Mouse (Mus musculus): ENCODE results near the gene Tstd1. TPM values are rescaled to one million over a fixed set of nuclear protein-coding genes. Genes with fewer than 3 reads are reported as not detected.

The Tstd1 gene
- 1 to 10 TPM; 2.2 to 2.5 TPM for total RNA-seq (2021)
- long read RNA-seq, experiment 1 = 0 reads
- long read RNA-seq, experiment 2 = 0 reads

GRCm38 (mm10) chr1:171418660-171419059, at the start of gene Tstd1:
Gene Tstd1 (plus strand): TSS chr1:171418872.
- DNase-seq = no peak
- intact Hi-C loops (cut with DNase I) = no loop called here

GRCm38 (mm10) chr1:171369845-171370556, 48.7 kb upstream of the Tstd1 start, which contains the start of gene Nectin4:
Gene Nectin4 (plus strand): TSS chr1:171370099.
- no peak for DNase-seq
- intact Hi-C loops (cut with DNase I) = no loop called here

- DNase-seq = no peak
- intact Hi-C loops (cut with DNase I) = no loop called here
Observed at GRCm38 (mm10) chr1:171372880-171373279, 45.8 kb upstream of the Tstd1 start.

- intact Hi-C loops (cut with DNase I) = no loop called here
- no peak for DNase-seq
Observed at GRCm38 (mm10) chr1:171373946-171374345, 44.7 kb upstream of the Tstd1 start.

- no peak for DNase-seq
- intact Hi-C loops (cut with DNase I) = no loop called here
Observed at GRCm38 (mm10) chr1:171375646-171376097, 43.0 kb upstream of the Tstd1 start.

- no peak for DNase-seq
- intact Hi-C loops (cut with DNase I) = no loop called here
Observed at GRCm38 (mm10) chr1:171378298-171378697, 40.4 kb upstream of the Tstd1 start.

- DNase-seq = peak; percentile 79 to 86
- intact Hi-C loops (cut with DNase I) = no loop called here
Observed at GRCm38 (mm10) chr1:171379935-171380599, 38.6 kb upstream of the Tstd1 start.

GRCm38 (mm10) chr1:171382096-171382620, 36.5 kb upstream of the Tstd1 start:
- intact Hi-C loops (cut with DNase I) = no loop called here
- no peak for DNase-seq

GRCm38 (mm10) chr1:171384361-171384760, 34.3 kb upstream of the Tstd1 start:
- intact Hi-C loops (cut with DNase I) = no loop called here
- no peak for DNase-seq

GRCm38 (mm10) chr1:171385171-171385570, 33.5 kb upstream of the Tstd1 start:
- intact Hi-C loops (cut with DNase I) = no loop called here
- no peak for DNase-seq

GRCm38 (mm10) chr1:171387099-171387498, 31.6 kb upstream of the Tstd1 start:
- intact Hi-C loops (cut with DNase I) = no loop called here
- no peak for DNase-seq

- peak; percentile 24 to 33 for DNase-seq
- intact Hi-C loops (cut with DNase I) = no loop called here
Observed at GRCm38 (mm10) chr1:171388376-171389102, 30.1 kb upstream of the Tstd1 start, which contains the start of gene Arhgap30. Gene Arhgap30 (plus strand): TSS chr1:171388954.

- peak in 1 of 2 experiments; percentile 25 for DNase-seq
- intact Hi-C loops (cut with DNase I) = no loop called here
Observed at GRCm38 (mm10) chr1:171390101-171390500, 28.6 kb upstream of the Tstd1 start.

GRCm38 (mm10) chr1:171401821-171402220, 16.9 kb upstream of the Tstd1 start:
- intact Hi-C loops (cut with DNase I) = no loop called here
- DNase-seq = no peak

GRCm38 (mm10) chr1:171402991-171403390, 15.7 kb upstream of the Tstd1 start:
- no peak for DNase-seq
- intact Hi-C loops (cut with DNase I) = no loop called here

- intact Hi-C loops (cut with DNase I) = no loop called here
- DNase-seq = no peak
Observed at GRCm38 (mm10) chr1:171407263-171407662, 11.4 kb upstream of the Tstd1 start.

- no peak for DNase-seq
- intact Hi-C loops (cut with DNase I) = loop anchor here (5.0 kb wide), 1 partner anchor 42 kb away; no protein-coding TSS in a partner anchor
Observed at GRCm38 (mm10) chr1:171410231-171410630, 8.4 kb upstream of the Tstd1 start.

- intact Hi-C loops (cut with DNase I) = loop anchor here (5.0 kb wide), 1 partner anchor 41 kb away; no protein-coding TSS in a partner anchor
- peak; percentile 95 to 97 for DNase-seq
Observed at GRCm38 (mm10) chr1:171410947-171411484, 7.7 kb upstream of the Tstd1 start, which contains the start of gene Usf1. Gene Usf1 (plus strand): TSS chr1:171411313.

- intact Hi-C loops (cut with DNase I) = loop anchor here (5.0 kb wide), 1 partner anchor 41 kb away; no protein-coding TSS in a partner anchor
- no peak for DNase-seq
Observed at GRCm38 (mm10) chr1:171411492-171411941, 7.2 kb upstream of the Tstd1 start.

- intact Hi-C loops (cut with DNase I) = loop anchor here (5.0 kb wide), 1 partner anchor 40 kb away; no protein-coding TSS in a partner anchor
- peak; percentile 39 to 41 for DNase-seq
Observed at GRCm38 (mm10) chr1:171412001-171412441, 6.7 kb upstream of the Tstd1 start.

Measured in heart, postnatal 14 days (tissue).